ENCODE assay signal across 10 mouse cellular contexts in the genomic region with DNA sequence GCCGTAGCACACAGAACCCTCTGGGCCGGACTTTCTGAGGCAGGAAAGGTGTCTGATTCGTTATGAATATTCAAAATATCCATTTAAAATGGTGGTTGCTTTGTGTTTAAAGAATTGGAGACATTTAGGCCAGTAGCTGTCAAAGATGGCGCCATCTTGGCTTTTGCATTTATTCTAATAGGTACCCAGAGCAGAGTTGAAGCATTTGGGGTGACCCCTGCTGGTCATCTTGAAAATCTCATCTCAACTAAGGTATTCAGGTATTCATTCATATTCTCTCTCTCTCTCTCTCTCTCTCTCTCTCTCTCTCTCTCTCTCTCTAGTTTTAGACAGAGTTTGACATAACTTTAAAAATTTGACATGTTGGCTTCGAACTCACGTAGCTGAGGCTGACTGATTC. TPM values are rescaled to one million over a fixed set of nuclear protein-coding genes. Genes with fewer than 3 reads are reported as not detected.
DNase-seq lines count a peak whose midpoint lies in the region; ATAC-seq and TF ChIP-seq lines count a peak whose summit lies in the region.
"Had no signal": no experiment of that assay in that cellular context is flagged by ENCODE, and none has a peak within 500 bp of the region (broad histone marks: within the 10 kb centered on the region; RNA-seq: fewer than 3 reads in every experiment).

No protein-coding gene starts in this region.

- peak; percentile 31 for TF ChIP-seq CTCF in heart, postnatal 0 days (IDR thresholded peaks at IDR 0.05; ENCODE audit: low read depth)
- peak; percentile 68 for TF ChIP-seq CTCF in liver, postnatal 0 days (IDR thresholded peaks at IDR 0.05; ENCODE audit: low read depth)

- no peak for TF ChIP-seq EP300 in heart, postnatal 0 days (IDR thresholded peaks at IDR 0.05; ENCODE audit: low read depth)
- no peak for TF ChIP-seq EP300 in liver, postnatal 0 days (IDR thresholded peaks at IDR 0.05; ENCODE audit: low read depth)

- no peak overlapping the region for H3K9ac ChIP-seq in heart, postnatal 0 days (replicated peaks; ENCODE audit: low read depth, low read length)
- H3K9ac ChIP-seq in liver, postnatal 0 days (replicated peaks), result no peak overlapping the region
- no peak overlapping the region for H3K9ac ChIP-seq in midbrain, embryonic 15.5 days

- DNase-seq in heart, postnatal 0 days (ENCODE audit: low spot score), result no peak
- no peak for DNase-seq in heart, postnatal 25 days (ENCODE audit: low spot score)
- DNase-seq in A20 (ENCODE audit: low read depth, low spot score) (peak; percentile 64), ZHBTc4 (ENCODE audit: low read depth, low spot score) (peak; percentile 74)
- DNase-seq in liver, postnatal 0 days, result peak; percentile 41
- DNase-seq in gastrocnemius, postnatal 10 days, result no peak
- DNase-seq in ovary, adult 18-20 months (ENCODE audit: low spot score), result no peak

- no peak overlapping the region for H3K4me3 ChIP-seq in heart, postnatal 0 days (ENCODE audit: low read depth, low read length)
- H3K4me3 ChIP-seq in liver, postnatal 0 days (ENCODE audit: low read depth, low read length), result no peak overlapping the region
- H3K4me3 ChIP-seq in midbrain, embryonic 15.5 days, result no peak overlapping the region
- H3K4me3 ChIP-seq: forebrain, embryonic 10.5 days; myocyte had no signal

- H3K36me3 ChIP-seq in heart, postnatal 0 days (replicated peaks; ENCODE audit: control insufficient read depth, insufficient read depth, low read length), result no peaks in the 10 kb centered on the region
- no peaks in the 10 kb centered on the region for H3K36me3 ChIP-seq in liver, postnatal 0 days (replicated peaks; ENCODE audit: insufficient read depth, low read length)
- no peaks in the 10 kb centered on the region for H3K36me3 ChIP-seq in midbrain, embryonic 15.5 days (replicated peaks)
- H3K36me3 ChIP-seq: forebrain, embryonic 10.5 days had no signal

- ATAC-seq in heart, postnatal 0 days (ENCODE audit: insufficient read depth, low read depth), result no peak
- no peak for ATAC-seq in liver, postnatal 0 days
- no peak for ATAC-seq in midbrain, embryonic 15.5 days (replicated peaks)

- intact Hi-C loops in heart, postnatal 25 days (cut with DNase I), result loop anchor here (1.0 kb wide), 1 partner anchor 131 kb away; no protein-coding TSS in a partner anchor

- H3K9me3 ChIP-seq in heart, postnatal 0 days (replicated peaks; ENCODE audit: control insufficient read depth, low read length), result no peaks in the 10 kb centered on the region
- no peaks in the 10 kb centered on the region for H3K9me3 ChIP-seq in liver, postnatal 0 days (ENCODE audit: low read length)
- H3K9me3 ChIP-seq in midbrain, embryonic 15.5 days, result no peaks in the 10 kb centered on the region
- H3K9me3 ChIP-seq: forebrain, embryonic 10.5 days had no signal

- 80% methylated on average over 6 of the region's 6 CpGs for WGBS in heart, postnatal 0 days
- WGBS in liver, postnatal 0 days (ENCODE audit: insufficient replicate concordance), result 77% methylated on average over 6 of the region's 6 CpGs
- 76% methylated on average over 6 of the region's 6 CpGs for WGBS in midbrain, embryonic 15.5 days

- no peaks in the 10 kb centered on the region for H3K27me3 ChIP-seq in heart, postnatal 0 days (ENCODE audit: control insufficient read depth, insufficient read depth, low read length)
- H3K27me3 ChIP-seq in liver, postnatal 0 days (ENCODE audit: insufficient read depth, low read length), result no peaks in the 10 kb centered on the region
- no peaks in the 10 kb centered on the region for H3K27me3 ChIP-seq in midbrain, embryonic 15.5 days (replicated peaks)

- no peak overlapping the region for H3K4me2 ChIP-seq in heart, postnatal 0 days (ENCODE audit: low read depth, low read length)
- no peak overlapping the region for H3K4me2 ChIP-seq in liver, postnatal 0 days (ENCODE audit: low read depth, low read length)
- no peak overlapping the region for H3K4me2 ChIP-seq in midbrain, embryonic 15.5 days

- H3K27ac ChIP-seq in heart, postnatal 0 days (ENCODE audit: low read depth), result no peak overlapping the region
- H3K27ac ChIP-seq in liver, postnatal 0 days (ENCODE audit: low read depth), result no peak overlapping the region
- no peak overlapping the region for H3K27ac ChIP-seq in midbrain, embryonic 15.5 days
- H3K27ac ChIP-seq: forebrain, embryonic 10.5 days had no signal

- peaks cover 5% of the 10 kb centered on the region; the same call in 1 of the 2 replicates for H3K4me1 ChIP-seq in heart, postnatal 0 days (ENCODE audit: control insufficient read depth, insufficient read depth)
- peaks cover 10% of the 10 kb centered on the region for H3K4me1 ChIP-seq in liver, postnatal 0 days (ENCODE audit: insufficient read depth)
- no peaks in the 10 kb centered on the region for H3K4me1 ChIP-seq in midbrain, embryonic 15.5 days

RNA-seq across cellular contexts. Expression of a gene that starts 35.5 kb away (rescaled TPM):
- 6.5 and 7.6 TPM in 2 replicates for total RNA-seq in heart, postnatal 0 days (2014; rRNA removed; ENCODE audit: low replicate concordance)
- 3.1 and 3.5 TPM in 2 replicates for polyA plus RNA-seq in heart, postnatal 0 days (2015; fragmentation: Nextera tagmentation; extraction: Ambion mirVana)
- 10 to 100 TPM; 10.6 to 16.1 TPM for total RNA-seq in heart, postnatal 25 days (2021)
- polyA plus RNA-seq in liver, postnatal 0 days (2015; fragmentation: Nextera tagmentation; extraction: Ambion mirVana), result 5.3 and 8.4 TPM in 2 replicates
- total RNA-seq in gastrocnemius, postnatal 10 days (2021), result 1 to 10 TPM; 4.7 to 7.0 TPM
- 0.59 and 0.60 TPM in 2 replicates for polyA plus RNA-seq in midbrain, embryonic 15.5 days (2015; fragmentation: Nextera tagmentation; extraction: Ambion mirVana)

Comparison
In these comparisons a context has a peak if more than half of its experiments do, and no peak if none do; other contexts are left out.
1. DNase-seq: peak in A20 (single experiment), ZHBTc4 (single experiment) and liver, postnatal 0 days (single experiment); none in heart, postnatal 0 days (single experiment), heart, postnatal 25 days (single experiment), gastrocnemius, postnatal 10 days (single experiment) and ovary, adult 18-20 months (single experiment).